Mouse (Mus musculus) urinary bladder, postnatal 4 days (tissue): ENCODE data around the gene Sema3a.

Experiments
- DNase-seq, 2 experiments: peaks; one replicate each; pipeline ENCODE4 v3.0.0; 2021 to 2022; ENCODE audit warnings: low spot score in 2 of 2

Gene Sema3a

DNA sequence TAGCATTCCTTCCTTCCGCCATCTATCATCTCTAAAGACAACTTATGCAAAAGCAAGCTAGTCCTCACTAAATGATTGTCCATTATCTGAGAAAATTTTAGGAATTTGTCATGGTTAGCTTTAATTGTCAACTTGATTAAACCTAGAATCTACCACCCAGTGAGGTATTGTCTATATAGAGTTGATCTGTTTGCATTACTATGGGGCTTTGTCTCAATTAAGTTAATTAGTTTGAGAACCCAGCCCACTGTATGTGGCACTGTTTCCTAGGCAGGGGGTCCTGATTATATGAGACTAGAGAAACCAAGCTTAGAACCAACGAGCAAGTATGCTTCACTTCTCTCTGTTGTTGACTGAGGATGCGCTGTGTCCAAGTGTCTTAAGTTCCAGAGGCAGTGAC lies 194.9 kb downstream of the Sema3a start:
- DNase-seq, result no peak

DNA sequence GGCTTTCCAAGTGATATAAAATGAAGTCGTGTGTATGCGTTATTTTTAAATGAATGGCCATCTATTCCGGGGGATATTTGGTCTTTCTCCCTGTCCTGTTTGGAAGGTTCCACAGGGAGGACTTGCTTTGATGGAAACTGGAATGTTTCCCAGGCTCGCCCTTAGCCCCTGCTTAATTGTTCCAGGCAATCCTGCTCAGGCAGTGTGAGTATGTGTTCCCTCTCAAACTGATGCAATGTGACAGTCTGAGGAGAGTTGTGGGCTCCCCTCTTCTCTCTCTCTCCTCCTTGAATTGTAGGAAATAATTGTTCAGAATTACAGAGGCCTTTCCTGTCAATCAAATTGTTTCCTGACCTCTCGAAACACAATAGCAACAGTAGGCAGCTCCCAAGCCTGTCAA lies 202.1 kb downstream of the Sema3a start:
- DNase-seq, result no peak

DNA sequence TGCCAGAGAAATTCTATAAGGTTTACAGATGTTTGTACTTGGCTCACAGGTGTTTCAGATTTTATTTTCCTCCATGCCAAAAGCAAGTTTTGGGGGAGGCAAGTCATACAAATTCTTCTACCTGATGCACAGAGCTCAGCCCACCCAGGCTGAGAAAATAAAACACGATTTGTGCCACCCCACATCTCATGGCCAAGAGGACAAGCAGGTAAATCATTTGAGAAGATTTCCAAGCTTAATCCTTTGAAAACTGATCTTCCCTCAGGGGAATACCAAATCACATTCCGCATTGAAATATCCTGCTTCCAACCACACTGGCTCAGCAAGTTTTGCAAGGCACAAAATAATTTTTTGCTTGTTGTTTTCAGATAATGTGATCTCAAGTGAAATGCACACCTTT lies 206.2 kb downstream of the Sema3a start:
- DNase-seq, result no peak

DNA sequence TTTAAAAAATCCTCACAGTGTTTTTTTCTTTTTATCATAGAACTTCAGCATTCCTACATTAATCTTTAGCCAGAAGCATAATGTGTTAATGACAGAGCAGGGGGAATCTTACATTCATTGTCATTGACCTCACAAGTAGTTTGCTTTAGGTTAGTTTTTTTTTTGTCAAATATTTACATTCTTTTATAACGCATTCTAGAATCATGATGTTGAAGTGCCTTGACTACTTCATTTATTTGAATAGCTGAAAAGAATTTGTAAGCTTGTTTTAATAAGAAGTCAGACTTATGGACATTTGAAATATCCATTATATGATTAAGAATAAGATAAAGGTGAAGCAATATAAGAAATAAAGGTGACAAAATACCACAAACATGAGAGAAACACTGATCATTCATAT lies 212.5 kb downstream of the Sema3a start:
- no peak for DNase-seq

DNA sequence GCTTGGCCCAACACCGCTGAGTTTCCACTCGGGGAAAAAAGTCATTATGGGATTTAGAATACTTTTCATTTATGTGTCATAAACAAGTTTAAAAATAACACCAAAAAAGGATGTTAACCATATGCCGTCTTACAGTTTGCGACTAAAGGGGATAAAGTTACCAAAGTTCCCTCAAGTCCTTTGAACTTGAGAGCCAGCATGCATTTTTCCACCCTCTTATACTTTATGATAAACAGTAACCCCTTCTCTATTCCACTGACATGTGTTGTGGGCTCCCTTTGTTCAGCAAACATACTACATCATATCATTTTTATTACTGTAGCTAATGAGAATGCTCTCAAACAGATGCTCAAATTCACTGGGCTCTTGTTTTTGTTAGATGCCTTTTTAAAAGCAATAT lies 221.9 kb downstream of the Sema3a start:
- no peak for DNase-seq

DNA sequence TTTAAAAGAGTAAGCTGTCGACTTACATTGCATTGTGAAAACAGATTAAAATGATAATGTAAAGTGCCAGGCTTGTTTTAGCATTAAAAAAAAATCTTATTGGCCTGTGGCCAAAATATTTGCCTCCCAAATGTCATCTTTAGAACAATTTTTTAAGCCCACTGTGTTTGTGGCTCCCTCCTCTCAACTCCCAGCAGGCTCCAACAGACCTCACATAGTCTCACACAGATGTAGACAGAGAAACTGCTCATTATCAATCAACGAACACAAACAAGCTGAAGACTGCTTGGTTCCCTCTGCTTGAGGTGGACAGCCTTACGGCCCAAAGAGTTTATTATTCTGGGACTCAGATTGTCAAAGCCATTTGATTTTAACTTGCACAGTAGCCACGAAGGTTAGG lies 226.4 kb downstream of the Sema3a start:
- DNase-seq, result no peak

DNA sequence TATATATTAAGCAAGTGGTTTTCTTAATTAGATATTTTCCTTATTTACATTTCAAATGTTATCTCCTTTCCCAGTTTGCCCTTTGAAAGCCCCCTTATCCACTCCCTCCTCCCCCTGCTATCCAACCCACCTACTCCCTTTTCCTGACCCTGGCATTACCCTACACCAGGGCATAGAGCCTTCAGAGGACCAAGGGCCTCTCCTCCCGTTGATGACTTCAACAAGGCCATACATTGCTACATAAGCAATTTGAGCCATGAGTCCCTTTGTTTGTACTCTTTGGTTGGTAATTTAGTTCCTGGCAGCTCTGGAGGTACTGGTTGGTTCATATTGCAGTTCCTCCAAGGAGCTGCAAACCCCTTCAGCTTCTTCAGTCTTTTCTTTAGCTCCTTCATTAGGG lies 227.8 kb downstream of the Sema3a start:
- DNase-seq, result no peak

DNA sequence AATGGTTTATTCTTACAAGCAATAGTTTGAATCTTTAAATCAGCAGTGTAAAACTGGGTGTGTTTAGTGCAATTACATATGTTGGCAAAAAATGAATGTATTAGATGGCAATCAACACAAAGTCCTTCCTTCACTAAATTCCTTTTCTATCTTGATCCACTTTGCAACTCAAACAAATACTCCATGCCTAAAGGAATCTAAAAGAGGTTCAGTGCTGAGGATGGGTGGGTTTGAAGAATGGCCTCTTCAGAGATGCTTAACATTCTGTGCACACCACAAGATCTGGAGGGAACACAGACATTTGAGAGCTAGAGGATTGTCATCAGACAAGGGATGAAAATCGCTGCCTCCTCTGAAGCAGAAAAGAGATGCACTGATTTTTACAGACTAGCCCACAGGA lies 228.3 kb downstream of the Sema3a start:
- DNase-seq, result no peak

DNA sequence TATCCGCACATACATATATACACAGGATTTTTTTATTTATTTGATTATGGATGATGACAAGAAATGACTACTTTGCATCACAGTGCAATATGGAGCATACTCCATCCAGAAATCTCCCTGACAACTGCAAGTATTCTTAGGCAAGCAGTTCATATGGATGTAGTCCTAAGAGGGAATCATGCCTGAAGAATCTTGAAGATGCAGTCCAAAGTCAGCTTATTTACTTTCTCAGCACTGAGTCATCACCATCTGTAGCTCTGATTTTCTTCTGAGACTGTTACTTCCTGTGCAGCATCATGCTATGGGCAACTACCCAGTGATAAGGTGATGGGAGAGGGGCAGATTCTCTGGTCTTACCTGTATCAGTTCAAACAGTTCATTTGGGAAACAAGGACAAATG lies 229.7 kb downstream of the Sema3a start:
- DNase-seq, result no peak

DNA sequence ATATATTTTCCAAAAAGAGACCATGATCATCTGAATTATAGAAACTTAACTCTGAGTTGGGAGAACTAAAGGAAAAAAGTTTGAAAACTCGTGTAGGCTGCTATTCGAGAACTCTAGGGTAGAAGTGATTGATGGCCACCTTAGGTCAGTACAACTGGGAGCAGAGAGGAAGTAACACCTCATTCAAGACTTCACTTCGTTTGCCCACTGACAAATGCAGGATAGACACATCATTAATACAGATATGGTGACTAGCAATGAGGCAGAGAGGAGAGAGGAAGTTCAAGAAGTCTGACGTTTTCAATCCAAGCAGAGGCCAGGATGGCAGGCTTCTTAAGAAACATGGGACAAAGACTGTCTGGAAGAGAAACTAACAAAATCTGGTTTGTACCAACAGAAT lies 233.6 kb downstream of the Sema3a start:
- DNase-seq, result no peak

DNA sequence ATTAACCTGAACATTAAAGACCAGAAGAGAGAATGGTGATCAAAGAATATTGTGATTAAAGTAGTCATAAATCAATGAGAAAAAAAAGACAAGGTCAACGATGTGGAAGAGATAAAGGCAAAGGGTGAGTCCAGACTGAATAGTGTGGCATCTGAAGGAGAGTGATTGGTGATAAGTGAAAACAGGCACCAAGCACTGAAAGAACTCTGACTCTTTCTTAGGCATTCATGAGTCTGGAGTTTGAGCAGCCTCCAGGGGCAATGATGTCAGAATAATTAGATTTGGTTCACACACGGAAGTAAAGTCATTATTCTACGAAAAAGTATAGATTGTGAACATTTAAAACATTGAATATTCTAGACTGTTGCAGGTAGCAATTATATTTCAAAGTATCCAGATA lies 235.5 kb downstream of the Sema3a start:
- DNase-seq, result no peak

DNA sequence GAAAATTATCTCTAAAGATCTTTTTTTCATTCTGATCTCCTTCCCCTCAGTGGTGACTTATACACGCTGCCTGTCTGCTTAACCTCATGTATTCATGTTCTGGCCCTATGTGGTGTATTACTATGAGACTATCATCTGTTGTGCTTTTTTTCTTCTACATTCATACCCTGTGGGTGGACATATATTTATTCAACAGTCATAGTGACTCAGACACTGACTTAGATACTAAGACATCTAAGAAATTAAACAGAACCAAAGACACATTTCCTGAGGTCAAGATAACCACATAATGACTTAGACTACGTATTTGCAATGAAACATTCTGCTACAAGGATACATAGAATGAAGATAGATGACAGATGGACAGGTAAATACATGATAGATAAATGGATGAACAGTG lies 239.9 kb downstream of the Sema3a start:
- DNase-seq, result no peak

DNA sequence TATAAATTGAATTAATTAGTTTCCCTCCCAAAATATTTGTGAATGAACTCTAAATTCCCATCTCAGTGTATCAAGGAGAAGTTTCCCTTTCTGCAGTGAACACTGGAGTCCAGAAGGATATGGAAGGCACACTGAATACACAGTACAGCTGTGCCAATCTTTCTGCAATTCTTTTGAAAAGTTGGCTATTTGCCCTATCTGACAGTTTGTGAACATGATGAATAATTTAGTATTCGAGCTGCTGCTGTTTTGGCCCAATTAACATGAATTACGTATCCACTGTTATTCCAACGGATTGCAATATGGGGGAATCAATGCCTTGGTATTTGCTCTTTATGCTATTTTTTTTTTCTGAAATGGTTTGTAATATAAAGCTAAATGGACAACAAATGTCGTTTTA lies 254.0 kb downstream of the Sema3a start:
- no peak for DNase-seq

DNA sequence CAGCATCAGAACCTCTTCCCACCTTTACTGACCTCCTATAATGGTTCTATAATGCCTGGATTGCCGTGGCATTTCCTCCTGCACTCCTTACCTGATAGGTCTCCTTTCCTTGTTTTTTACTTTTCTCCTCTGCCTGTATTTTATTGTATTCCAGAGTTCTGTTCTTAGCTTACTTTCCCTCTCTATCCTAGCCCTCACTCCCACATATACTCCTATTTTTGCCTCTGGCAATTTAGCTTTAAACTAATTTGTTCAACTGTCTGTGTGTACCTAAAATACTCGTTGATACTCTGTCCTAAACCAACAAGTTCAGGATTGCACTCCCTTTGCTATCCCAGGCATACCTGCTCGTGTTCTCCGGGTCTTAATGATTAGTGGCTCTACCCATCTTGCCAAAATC lies 258.8 kb downstream of the Sema3a start:
- DNase-seq, result no peak

DNA sequence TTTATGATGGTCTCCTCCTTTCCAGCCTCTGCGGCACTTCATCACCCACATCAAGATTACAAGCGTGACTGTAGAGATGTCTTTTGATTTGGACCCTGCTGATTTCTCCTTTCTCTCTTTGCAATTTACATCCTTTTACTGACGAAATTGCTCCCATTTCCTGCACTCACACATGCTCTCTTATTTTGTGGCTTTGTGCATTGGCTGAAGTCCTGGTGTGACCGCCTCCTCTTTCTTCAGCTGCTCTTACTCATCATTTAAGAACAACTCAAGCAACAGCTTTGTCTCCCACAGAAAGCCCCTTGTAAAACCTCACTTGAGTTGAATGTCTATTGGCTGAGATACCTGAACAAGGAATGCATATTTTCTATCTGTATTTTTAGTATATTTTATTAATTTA lies 259.5 kb downstream of the Sema3a start:
- no peak for DNase-seq

DNA sequence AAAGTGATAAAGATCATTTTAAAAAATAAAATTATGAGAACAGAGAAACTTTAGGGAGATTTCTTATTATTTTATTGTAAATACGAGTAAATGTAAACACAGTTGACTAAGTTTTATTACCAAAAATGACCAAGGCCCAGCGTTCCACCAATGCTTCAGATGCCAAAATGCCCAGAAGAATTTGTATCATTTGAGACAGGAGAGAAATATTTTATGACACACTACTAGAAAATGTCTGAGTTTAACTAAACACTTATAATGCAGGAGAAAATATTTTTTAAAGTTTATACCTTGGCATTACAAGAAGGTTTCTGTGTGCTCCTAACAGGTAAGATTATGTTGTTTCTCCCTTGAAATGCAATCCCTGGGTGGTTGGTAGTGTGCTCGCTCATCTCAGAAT lies 261.4 kb downstream of the Sema3a start:
- DNase-seq, result no peak

DNA sequence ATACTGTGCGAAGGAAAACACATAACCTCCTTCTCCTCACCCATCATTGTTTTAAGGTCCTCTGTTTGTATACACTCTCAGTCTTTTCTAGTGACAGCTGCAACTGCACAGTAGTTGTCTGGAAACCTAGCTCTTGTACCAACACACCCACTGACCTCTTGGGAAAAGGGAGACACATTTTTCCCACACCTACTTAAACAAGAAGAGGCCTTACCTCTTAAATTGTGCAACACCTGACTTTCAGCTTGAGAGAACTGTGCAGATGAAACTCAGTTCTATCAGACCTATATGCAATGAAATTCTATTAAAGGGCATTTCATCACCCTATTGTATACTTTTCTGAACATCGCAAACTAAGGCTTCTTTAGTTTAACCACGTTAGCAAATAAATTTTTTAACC lies 262.5 kb downstream of the Sema3a start:
- no peak for DNase-seq

DNA sequence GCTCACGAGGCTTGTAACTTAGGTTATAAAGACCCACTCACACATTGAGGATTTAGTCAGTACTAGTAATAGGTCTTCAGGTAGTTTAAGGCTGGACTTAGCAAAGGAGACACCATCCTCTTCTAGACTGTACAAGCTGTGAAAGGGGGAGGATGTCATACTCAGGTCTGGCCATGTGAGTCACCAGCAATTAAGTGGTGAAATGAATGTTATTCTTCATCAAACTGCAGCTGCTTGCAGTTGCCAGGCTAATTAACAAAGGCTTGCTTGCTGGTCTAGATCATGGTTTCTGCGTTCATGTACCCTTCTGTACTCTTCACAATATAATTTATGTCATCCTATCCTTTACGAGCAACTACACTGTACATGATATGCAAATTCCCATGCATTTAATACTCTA lies 264.8 kb downstream of the Sema3a start:
- no peak for DNase-seq

DNA sequence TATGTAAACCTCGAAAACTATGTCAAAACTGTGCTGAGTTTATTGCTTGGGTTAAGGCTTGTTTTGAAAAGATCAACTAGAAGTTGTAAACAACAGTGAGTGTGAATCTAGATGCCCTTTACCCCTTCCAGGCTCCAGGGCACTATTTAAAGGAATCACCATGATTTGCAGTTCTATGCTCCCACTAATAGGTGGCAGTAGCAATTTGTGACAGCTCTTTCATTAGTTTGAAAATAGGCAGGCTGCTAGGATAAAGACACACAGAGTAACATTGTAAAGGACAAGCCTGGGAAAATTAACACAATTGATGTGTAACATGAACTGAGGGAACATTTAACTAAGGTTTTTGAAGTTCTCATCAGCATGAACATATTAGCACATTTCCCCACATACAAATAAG lies 280.2 kb downstream of the Sema3a start:
- no peak for DNase-seq

DNA sequence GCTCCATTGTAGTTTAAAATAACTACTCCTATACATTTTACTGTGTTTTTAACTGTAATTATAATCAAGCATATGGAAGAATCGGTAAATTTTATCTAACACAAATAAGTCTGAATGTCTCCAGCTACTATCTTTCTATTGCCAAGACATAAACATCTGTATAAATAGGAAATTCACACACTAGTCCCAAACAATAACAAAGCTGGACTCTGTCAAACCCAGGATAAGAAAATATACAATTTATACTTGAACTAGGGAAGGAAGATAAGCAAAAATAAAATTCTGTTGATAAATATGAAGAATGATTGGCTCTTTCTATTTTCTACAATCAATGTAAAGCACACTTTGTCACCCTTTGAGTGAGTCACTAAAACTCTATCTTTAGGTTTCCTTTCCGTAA lies 280.9 kb downstream of the Sema3a start:
- DNase-seq, result no peak

DNA sequence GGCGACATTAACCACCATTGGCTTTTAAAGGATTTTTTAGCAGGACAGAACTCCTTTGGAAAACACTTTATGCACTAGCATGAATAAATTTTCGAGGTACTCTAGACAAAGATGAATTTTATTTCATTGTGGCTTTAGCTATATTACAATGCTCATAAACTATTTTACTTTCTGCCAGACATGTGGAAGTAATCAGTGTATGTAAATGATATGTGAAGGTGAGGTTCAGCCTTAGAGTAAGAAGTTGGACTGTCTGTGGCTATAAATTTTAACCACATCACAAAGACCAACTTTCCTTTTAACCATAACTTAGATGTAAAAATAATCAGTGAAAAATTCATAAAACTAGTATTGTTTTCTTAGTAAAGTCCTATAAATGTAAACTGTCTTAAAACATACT lies 286.7 kb downstream of the Sema3a start:
- DNase-seq, result no peak

DNA sequence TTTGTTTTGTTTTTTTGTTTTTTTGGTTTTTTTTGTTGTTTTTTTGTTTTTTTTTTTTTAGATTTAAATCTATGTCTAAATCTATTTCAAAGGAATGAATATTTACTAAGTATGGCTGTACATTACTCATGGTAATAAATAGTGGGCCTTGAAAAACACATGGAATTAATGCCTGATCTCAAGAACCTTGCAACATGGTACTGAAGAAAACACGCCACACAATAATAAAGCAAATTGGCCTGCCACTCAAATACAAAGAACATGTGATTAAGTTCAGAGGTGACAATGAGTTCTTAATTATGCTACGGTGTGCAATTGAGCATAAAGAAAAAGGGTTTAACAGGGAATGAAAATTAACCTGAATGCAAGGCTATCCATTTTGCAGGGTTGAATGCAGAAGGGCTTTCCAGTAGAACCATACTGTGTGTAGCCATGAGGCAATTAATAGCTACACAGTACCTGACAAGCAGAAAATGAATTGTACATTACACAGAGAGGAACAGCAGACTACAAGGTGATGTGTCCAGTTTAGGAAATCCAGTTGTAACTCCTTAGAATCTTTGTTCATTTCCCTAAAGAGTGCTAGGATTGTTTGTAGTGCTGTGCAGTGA lies 288.8 kb downstream of the Sema3a start:
- no peak for DNase-seq

DNA sequence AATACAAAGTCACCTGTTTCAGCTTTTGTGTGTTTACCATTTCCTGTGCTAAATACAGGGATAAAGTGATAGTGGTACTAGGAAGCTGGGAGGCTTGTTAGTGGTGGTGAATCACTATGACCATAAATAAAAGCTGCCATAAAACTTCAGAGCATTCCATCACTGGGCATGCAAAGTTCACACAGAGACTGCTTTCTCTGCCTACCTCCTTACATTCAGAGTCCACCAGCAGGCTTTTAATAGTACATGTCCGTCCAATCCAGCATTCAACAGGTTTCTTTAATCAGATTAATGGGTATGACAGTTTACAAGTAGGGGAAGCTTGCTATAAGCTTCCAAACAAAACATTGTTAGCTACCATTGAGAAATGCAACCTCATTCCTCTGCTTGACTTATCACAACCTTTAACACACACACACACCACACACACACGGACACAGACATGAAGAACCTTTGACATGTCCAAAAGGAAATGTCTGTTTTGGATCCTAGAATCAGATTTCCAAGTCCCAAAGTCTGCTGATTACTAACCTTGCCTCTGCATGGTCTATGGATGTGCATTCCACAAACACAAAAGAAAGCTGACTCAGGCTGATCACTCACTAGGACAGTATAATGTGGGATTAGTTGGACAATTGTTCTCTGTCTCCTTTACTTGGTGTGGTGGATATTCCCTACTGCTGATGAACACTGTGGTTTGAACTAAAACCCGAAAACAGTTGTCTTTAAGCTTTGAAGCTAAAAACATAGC lies 291.9 kb downstream of the Sema3a start:
- no peak for DNase-seq
